Mouse (Mus musculus): ENCODE data around the gene Ptprm. TPM values are rescaled to one million over a fixed set of nuclear protein-coding genes. Genes with fewer than 3 reads are reported as not detected.

Gene Ptprm
- polyA plus RNA-seq, 1 experiment, result not detected

GRCm38 (mm10) chr17:66764435-66764834 lies 589.8 kb downstream of the Ptprm start:
- no peak for TF ChIP-seq GATA1 (IDR thresholded peaks at IDR 0.05; ENCODE audit: low read length)

- no peak for TF ChIP-seq GATA1 (IDR thresholded peaks at IDR 0.05; ENCODE audit: low read length)
Measured at GRCm38 (mm10) chr17:66762716-66763115, 591.5 kb downstream of the Ptprm start.

- no peak for TF ChIP-seq GATA1 (IDR thresholded peaks at IDR 0.05; ENCODE audit: low read length)
Measured at GRCm38 (mm10) chr17:66761326-66762296, 592.6 kb downstream of the Ptprm start.

- no peak for TF ChIP-seq GATA1 (IDR thresholded peaks at IDR 0.05; ENCODE audit: low read length)
Measured at GRCm38 (mm10) chr17:66757025-66757511, 597.2 kb downstream of the Ptprm start.

GRCm38 (mm10) chr17:66756500-66756899 lies 597.8 kb downstream of the Ptprm start:
- no peak for TF ChIP-seq GATA1 (IDR thresholded peaks at IDR 0.05; ENCODE audit: low read length)

GRCm38 (mm10) chr17:66755191-66755654 lies 599.0 kb downstream of the Ptprm start:
- TF ChIP-seq GATA1 (IDR thresholded peaks at IDR 0.05; ENCODE audit: low read length), result no peak

GRCm38 (mm10) chr17:66754208-66754865 lies 599.9 kb downstream of the Ptprm start:
- no peak for TF ChIP-seq GATA1 (IDR thresholded peaks at IDR 0.05; ENCODE audit: low read length)

GRCm38 (mm10) chr17:66751746-66752145 lies 602.5 kb downstream of the Ptprm start:
- no peak for TF ChIP-seq GATA1 (IDR thresholded peaks at IDR 0.05; ENCODE audit: low read length)

GRCm38 (mm10) chr17:66750481-66751206 lies 603.6 kb downstream of the Ptprm start:
- TF ChIP-seq GATA1 (IDR thresholded peaks at IDR 0.05; ENCODE audit: low read length), result no peak

GRCm38 (mm10) chr17:66749976-66750375 lies 604.3 kb downstream of the Ptprm start:
- TF ChIP-seq GATA1 (IDR thresholded peaks at IDR 0.05; ENCODE audit: low read length), result no peak

GRCm38 (mm10) chr17:66746506-66746905 lies 607.8 kb downstream of the Ptprm start:
- TF ChIP-seq GATA1 (IDR thresholded peaks at IDR 0.05; ENCODE audit: low read length), result no peak

GRCm38 (mm10) chr17:66743321-66743720 lies 610.9 kb downstream of the Ptprm start:
- no peak for TF ChIP-seq GATA1 (IDR thresholded peaks at IDR 0.05; ENCODE audit: low read length)

GRCm38 (mm10) chr17:66738779-66739345 lies 615.4 kb downstream of the Ptprm start:
- no peak for TF ChIP-seq GATA1 (IDR thresholded peaks at IDR 0.05; ENCODE audit: low read length)

GRCm38 (mm10) chr17:66738331-66738730 lies 615.9 kb downstream of the Ptprm start:
- no peak for TF ChIP-seq GATA1 (IDR thresholded peaks at IDR 0.05; ENCODE audit: low read length)

- TF ChIP-seq GATA1 (IDR thresholded peaks at IDR 0.05; ENCODE audit: low read length), result no peak
Measured at GRCm38 (mm10) chr17:66736450-66736849, 617.8 kb downstream of the Ptprm start.
